Mouse (Mus musculus): Measurements from ENCODE around the gene Htt.

Gene Htt

GRCm38 (mm10) chr5:34932458-34932806 is 170.9 kb downstream of the Htt start:
- 63% methylated on average over 4 of the region's 4 CpGs for WGBS

- WGBS = 97% methylated on average over 1 of the region's 1 CpGs
These were observed 171.9 kb downstream of the Htt start for GRCm38 (mm10) chr5:34933461-34933860.

- WGBS = 58% methylated on average over 10 of the region's 10 CpGs
These were observed 180.3 kb downstream of the Htt start for GRCm38 (mm10) chr5:34941710-34942470.

- WGBS = 93% methylated on average over 3 of the region's 3 CpGs
These were observed 181.9 kb downstream of the Htt start for GRCm38 (mm10) chr5:34943428-34943827.

GRCm38 (mm10) chr5:34948861-34949760 is 187.6 kb downstream of the Htt start, which contains the start of gene Rgs12:
Gene Rgs12 (plus strand): TSS chr5:34949445.
- WGBS = 2% methylated on average over 74 of the region's 84 CpGs

- 22% methylated on average over 12 of the region's 12 CpGs for WGBS
These were observed 188.2 kb downstream of the Htt start for GRCm38 (mm10) chr5:34949769-34950211.

GRCm38 (mm10) chr5:34950486-34951160 is 189.1 kb downstream of the Htt start:
- WGBS = 74% methylated on average over 6 of the region's 6 CpGs

GRCm38 (mm10) chr5:34951161-34951834 is 189.8 kb downstream of the Htt start:
- WGBS = 83% methylated on average over 8 of the region's 8 CpGs

- WGBS = 74% methylated on average over 6 of the region's 6 CpGs
These were observed 193.0 kb downstream of the Htt start for GRCm38 (mm10) chr5:34954508-34954907.

- WGBS = 37% methylated on average over 5 of the region's 5 CpGs
These were observed 194.1 kb downstream of the Htt start for GRCm38 (mm10) chr5:34955630-34956029.

GRCm38 (mm10) chr5:34956151-34956550 is 194.6 kb downstream of the Htt start:
- WGBS = 91% methylated on average over 7 of the region's 7 CpGs

- WGBS = 44% methylated on average over 2 of the region's 2 CpGs
These were observed 195.5 kb downstream of the Htt start for GRCm38 (mm10) chr5:34957015-34957414.

GRCm38 (mm10) chr5:34960021-34960420 is 198.5 kb downstream of the Htt start:
- WGBS = 94% methylated on average over 1 of the region's 1 CpGs
